Mouse (Mus musculus): ENCODE measurements around the gene Tmem59l.

The Tmem59l gene

GRCm38 (mm10) chr8:70458462-70458861 lies 28.7 kb downstream of the Tmem59l start:
- no peak for DNase-seq

DNA sequence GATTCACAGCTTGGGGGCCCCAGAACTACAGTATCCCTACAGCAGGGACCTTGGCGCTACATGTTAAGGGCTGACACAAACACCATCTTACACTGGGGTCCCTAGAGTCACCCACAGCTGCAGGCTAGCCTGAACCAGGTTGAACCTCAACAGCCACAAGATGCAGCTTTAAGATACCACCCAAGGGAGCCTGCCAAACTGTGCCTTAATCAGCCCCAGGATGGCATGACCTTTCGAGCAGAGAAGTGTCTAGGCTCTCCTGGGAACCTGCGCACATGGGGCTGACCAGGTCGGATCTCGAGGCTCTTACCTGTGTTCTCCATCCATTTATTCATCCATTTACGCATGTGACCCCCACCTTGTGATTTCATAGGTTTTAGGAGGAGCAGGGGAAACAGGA lies 29.3 kb downstream of the Tmem59l start:
- no peak for DNase-seq

- DNase-seq = no peak
Measured at GRCm38 (mm10) chr8:70456996-70457395, 30.2 kb downstream of the Tmem59l start.

DNA sequence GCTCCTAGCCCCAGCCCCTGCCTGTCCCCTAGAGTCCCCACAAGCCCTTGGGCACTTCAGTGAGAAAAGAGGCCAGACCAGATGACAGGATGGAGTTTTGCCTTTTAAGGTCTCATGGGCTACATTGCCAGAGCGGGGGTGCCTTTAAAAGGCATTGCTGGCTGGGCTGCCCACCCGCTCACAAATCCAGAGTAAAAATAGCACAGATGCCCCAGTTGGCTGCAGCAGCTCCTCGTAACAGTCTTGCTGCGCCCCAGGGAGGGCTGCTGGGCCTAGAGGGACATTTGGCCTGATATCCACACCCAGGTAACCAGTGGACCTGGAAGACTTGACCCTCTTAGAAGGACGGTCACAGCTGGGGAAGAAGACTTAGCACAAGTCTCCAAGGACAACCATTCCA lies 33.3 kb downstream of the Tmem59l start:
- no peak for DNase-seq

- no peak for DNase-seq
Measured at GRCm38 (mm10) chr8:70452196-70452966, 34.8 kb downstream of the Tmem59l start.

DNA sequence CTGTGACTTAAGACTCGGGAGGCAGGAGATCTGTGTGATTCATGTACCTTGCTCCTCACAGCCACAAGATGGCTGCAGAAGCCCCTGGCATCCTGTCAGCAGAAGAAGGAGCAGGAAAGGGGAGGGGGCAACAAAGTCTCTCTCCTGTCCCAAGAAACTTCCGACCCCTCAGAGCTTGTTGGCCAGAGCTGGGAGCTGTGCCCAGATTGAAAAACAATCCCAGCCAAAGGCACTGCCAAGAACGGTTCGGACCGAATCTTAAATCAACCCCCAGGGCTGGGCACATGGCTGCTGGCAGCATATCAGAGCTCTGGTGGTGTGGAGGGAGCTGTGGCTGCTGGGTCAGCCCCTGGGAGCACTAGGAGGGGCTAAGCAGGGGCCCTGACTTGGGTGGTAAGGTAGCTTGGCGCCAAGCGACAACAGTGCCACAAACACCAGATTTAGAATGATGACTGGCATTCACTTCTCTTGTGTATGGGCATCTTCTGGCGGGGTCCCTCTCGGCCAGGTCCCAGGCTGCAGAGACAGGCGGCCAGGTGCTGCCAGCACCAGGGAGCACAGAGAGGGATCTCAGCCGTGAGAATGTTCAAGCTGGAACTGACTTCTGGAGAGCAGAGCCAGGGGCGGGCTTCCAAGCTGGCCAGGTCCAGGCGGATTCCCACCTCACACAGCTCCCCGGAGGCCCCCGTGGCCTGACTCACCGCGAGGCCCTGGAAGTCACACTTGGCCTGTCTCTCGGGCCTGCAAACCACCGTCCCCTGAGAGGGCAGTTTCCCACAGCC lies 39.3 kb downstream of the Tmem59l start:
- DNase-seq = no peak

DNA sequence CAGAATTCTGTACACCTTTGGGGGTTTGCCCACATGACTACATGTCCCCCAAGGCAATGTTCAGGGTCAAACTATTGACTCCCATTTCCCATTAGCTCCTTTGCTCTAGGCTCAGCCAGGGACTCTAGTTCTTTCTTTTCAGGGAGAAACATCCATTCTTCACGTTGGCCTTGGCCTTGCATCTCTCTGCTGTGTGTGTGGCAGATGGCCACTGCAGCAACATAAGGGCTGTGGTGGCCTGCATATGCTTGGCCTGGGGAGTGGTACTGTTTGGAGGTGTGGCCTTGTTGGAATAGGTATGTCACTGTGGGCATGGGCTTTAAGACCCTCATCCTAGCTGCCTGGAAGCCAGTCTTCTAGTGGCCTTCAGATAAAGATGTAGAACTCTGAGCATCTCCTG lies 41.2 kb downstream of the Tmem59l start:
- no peak for DNase-seq

GRCm38 (mm10) chr8:70443326-70443725 lies 43.8 kb downstream of the Tmem59l start:
- no peak for DNase-seq

DNA sequence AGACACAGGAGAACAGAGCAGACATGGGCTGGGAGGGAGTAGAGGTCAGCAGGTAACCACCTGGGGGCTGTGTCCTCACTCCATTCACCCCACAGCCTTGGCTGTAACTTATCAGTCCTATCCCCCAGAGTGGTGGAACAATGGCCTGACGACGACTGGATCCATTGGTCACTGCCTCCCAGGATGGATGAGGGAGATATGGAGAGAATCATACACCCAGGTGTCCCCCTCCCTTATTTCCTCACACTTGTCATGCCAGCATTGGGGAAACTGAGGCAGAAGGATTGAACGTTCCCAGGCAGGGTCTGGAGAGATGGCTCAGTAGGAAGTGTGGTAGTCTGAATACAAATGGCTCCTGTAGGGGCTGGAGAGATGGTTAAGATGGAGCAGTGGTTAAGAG lies 45.6 kb downstream of the Tmem59l start:
- DNase-seq = no peak

- no peak for DNase-seq
Measured at GRCm38 (mm10) chr8:70440246-70440645, 46.9 kb downstream of the Tmem59l start.

GRCm38 (mm10) chr8:70439848-70440179 lies 47.3 kb downstream of the Tmem59l start:
- DNase-seq = no peak

DNA sequence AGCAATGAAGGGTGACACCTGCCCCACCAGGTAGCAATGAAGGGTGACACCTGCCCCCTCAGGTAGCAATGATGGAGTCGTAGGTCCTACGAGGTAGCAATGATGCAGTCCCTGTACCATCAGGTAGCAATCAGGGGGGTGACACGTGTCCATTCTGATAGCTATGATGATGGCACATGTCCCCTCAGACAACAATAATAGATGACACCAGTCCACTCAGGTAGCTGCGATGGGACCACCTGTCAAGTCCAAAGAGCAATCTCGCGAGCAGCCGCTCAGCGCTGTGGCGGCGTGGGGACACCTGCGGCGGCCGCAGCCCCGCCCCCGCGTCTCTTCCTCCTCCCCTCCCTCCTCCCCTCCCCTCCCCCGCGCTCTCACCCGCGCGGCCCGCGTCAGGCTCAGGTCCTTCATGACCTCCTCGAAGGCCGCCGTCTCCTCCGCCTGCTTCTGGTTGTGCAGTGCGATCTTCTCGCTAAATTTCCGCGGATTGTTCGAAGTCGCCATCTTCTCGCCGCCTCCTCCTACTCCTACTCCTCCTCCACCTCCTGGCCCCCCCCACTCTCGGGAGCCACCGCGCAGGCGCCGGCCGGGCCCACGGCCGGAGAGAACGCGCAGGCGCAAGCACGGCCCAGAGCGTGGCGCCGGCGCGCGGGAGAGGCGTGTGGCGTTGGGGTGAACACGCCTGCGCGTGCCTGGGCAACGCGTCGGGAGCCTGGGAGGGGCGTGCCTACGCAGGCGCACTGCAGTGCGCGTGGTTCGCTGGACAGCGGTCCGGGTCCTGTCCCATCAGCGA lies 47.9 kb downstream of the Tmem59l start, which contains the start of gene Crtc1:
Crtc1 (minus strand) TSS at position 525 of the 793 bp plus-strand sequence.
- DNase-seq = peak; percentile 96

DNA sequence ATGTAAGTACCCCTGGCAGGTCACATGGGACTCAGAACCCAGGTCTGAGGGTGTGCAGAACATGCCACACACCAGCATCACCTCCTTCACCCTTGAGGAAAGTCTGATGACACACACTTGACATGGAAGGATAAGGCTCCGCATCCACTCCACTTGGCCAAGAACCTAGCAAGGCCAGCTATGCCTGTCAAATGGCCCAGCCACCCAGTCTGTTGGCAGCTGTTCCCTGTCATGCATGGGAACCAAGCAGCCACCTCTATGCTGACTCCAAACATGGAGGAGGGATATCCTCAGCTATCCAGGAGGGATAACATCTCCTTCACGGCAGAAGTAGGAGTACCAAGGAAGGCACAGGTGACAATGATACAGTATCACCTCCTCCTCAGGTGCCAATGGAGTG lies 48.7 kb downstream of the Tmem59l start:
- DNase-seq = no peak

DNA sequence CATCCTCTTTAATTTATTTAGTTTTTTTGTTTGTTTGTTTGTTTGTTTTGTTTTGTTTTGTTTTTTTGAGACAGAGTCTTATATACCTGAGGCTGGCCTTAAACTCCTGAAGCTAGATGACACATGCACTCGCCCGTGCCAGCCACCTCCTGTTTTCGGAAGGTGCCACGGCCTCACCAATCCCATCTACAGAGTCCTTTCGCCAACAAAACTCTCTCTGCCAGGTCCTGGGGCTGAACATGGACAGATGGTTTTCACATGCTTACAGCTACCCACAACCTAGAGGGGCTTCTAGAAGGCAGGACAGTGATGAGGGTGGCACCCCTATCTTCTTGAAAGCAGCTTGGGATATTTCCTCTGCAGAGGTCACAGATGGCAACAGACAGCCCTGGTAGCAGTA lies 52.0 kb downstream of the Tmem59l start:
- no peak for DNase-seq

Measured in kidney, adult 8-10 months (tissue).